Mouse (Mus musculus) liver, adult 2 months (tissue): ENCODE measurements around the gene Gprc5c. TPM values are rescaled to one million over a fixed set of nuclear protein-coding genes. Genes with fewer than 3 reads are reported as not detected.
"Not testable (repeated sequence)": the region's sequence is repeated elsewhere in the genome, so short reads cannot be mapped to it uniquely, and the experiment has no call there.

Source experiments
- DNase-seq: peaks from one replicate; pipeline ENCODE4 v3.0.0-alpha.2; 2011; ENCODE audit warnings: low read depth, low spot score; ENCODE audit errors: extremely low read depth
- H3K27ac ChIP-seq: fragments of 200-500 bp; replicated peaks from 2 replicates; pipeline ENCODE4 v1.5.1; 2012; ENCODE audit warnings: low read depth, mild to moderate bottlenecking, control low read depth, inconsistent platforms, low read length; ENCODE audit not compliant: insufficient read depth
- H3K27me3 ChIP-seq: fragments of 200-500 bp; 2 replicates; pipeline ENCODE4 v1.6.1; 2012; ENCODE audit warnings: mild to moderate bottlenecking, moderate library complexity, low read length, inconsistent platforms; ENCODE audit not compliant: control insufficient read depth, insufficient read depth
- H3K36me3 ChIP-seq: fragments of 200-500 bp; 2 replicates; pipeline ENCODE4 v1.6.1; 2012; ENCODE audit warnings: low read length, inconsistent platforms; ENCODE audit not compliant: control insufficient read depth, insufficient read depth
- H3K4me1 ChIP-seq: fragments of 200-500 bp; 2 replicates; pipeline ENCODE4 v1.6.1; 2011; ENCODE audit warnings: low read length; ENCODE audit not compliant: control insufficient read depth, insufficient read depth
- H3K4me3 ChIP-seq: fragments of 200-500 bp; 2 replicates; pipeline ENCODE4 v1.5.1; 2011; ENCODE audit warnings: low read depth, mild to moderate bottlenecking, control low read depth, low read length, moderate library complexity; ENCODE audit not compliant: insufficient read depth
- H3K79me2 ChIP-seq: fragments of 200-500 bp; 2 replicates; pipeline ENCODE4 v1.6.1; 2012; ENCODE audit warnings: inconsistent platforms, mild to moderate bottlenecking, low read length, moderate library complexity; ENCODE audit not compliant: control insufficient read depth, insufficient read depth
- H3K9ac ChIP-seq: fragments of 200-500 bp; 2 replicates; pipeline ENCODE4 v1.6.1; 2012; ENCODE audit warnings: low read depth, mild to moderate bottlenecking, control low read depth, inconsistent platforms, low read length
- CTCF ChIP-seq: fragments of 200-500 bp; IDR thresholded peaks from 2 replicates; pipeline ENCODE4 v1.5.1; 2011; ENCODE audit warnings: low read depth, low read length, control low read depth
- POLR2A ChIP-seq: fragments of 200-500 bp; IDR thresholded peaks from 2 replicates; pipeline ENCODE4 v1.6.1; 2011; ENCODE audit warnings: low read length, control low read depth; ENCODE audit not compliant: insufficient read depth; ENCODE audit errors: extremely low read depth
- WGBS: fragments of 180-500 bp; shearing (Covaris S2); methylation state at CpG from one replicate; pipeline ENCODE4 v1.1.7; 2018; 5-methylcytosine and 5-hydroxymethylcytosine counted together
- polyA plus RNA-seq: library from polyadenylated mRNA; depleted of rRNA; stranded (reverse); fragments of >200 nt; gene quantifications from 2 replicates; pipeline ENCODE4 v1.2.3, GENCODE M21; 2012; rRNA removed
- total RNA-seq: library from RNA; depleted of rRNA; stranded (reverse); fragments of >200 nt; gene quantifications from 2 replicates; pipeline ENCODE4 v1.2.3, GENCODE M21; 2014; rRNA removed

Gprc5c gene
- total and polyA plus RNA-seq, 2 experiments = 51.4 to 93.9 TPM

DNA sequence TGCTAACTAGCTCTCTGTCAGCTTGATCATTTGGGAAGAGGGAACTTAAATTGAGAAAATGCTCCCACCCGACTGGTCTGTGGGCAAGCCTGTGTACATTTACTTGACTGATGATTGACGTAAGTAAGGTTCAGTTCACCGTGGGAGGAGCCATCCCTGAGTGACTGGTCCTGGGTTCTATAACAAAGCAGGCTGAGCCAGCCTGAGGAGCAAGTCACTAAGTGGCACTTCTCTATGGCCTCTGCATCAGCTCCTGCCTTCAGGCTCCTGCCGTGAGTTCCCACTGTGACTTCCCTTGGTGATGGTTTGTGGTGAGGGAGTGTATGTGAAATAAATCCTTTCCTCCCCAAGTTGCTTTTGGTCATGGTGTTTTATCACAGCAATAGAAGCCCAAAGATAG, 57.1 kb downstream of the Gprc5c start:
- DNase-seq = no peak
- no peak overlapping the region for H3K27ac ChIP-seq
- no peak for TF ChIP-seq POLR2A
- no peak for TF ChIP-seq CTCF

DNA sequence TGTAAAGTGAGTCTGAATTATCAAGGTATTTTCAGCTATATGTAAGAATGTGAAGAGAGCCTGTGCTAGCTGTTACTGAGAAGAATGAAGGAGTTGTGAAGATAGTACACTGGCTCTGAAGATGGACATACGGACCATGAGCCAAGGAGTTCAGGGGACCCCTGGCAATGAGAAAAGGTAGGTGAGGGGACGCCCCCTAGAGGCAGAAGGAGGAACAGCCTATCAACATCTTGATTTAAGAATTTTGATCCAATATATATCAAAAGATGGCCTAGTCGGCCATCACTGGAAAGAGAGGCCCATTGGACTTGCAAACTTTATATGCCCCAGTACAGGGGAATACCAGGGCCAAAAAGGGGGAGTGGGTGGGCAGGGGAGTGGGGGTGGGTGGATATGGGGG, 58.6 kb downstream of the Gprc5c start:
- not testable (repeated sequence) for H3K4me3 ChIP-seq, H3K27me3 ChIP-seq, H3K36me3 ChIP-seq, H3K4me1 ChIP-seq, H3K27ac ChIP-seq, H3K9ac ChIP-seq, H3K79me2 ChIP-seq, DNase-seq
- 39% methylated on average over 3 of the region's 3 CpGs for WGBS
- peak; percentile 25; the same call in 1 of the 2 replicates for TF ChIP-seq CTCF

More for the DNA sequence above, 57.1 kb downstream of the Gprc5c start:
- Histone ChIP-seq H3K36me3 (no peaks in the 10 kb centered on the region), H3K79me2 (no peaks in the 10 kb centered on the region), H3K4me3 (no peak overlapping the region), H3K4me1 (no peaks in the 10 kb centered on the region), H3K27me3 (no peaks in the 10 kb centered on the region), H3K9ac (no peak overlapping the region)
- WGBS = 53% methylated on average over 4 of the region's 4 CpGs

DNA sequence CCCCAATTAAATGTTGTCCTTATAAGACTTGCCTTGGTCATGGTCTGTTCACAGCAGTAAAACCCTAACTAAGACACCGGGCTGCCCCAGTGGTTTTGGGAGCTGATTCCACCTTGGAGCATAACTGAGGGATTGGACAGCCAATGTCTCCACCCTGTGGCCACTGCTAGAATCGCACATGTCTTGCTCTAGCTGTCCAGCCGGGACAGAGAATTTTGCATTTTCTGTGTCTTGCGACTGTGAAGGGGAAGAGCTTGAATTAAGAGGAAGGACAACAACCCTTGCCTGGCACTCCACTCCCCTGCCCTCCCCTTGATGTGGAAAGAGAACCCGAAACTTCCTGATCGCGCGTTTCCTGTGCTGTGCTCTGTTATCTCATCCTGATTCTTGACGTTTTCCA, 61.9 kb downstream of the Gprc5c start:
- no peaks in the 10 kb centered on the region for H3K27me3 ChIP-seq
- H3K9ac ChIP-seq = no peak overlapping the region
- no peaks in the 10 kb centered on the region for H3K4me1 ChIP-seq
- TF ChIP-seq POLR2A (no peak), CTCF (peak; percentile 90)
- peak; percentile 50 for DNase-seq
- H3K79me2 ChIP-seq = no peaks in the 10 kb centered on the region
- WGBS = 8% methylated on average over 9 of the region's 9 CpGs
- H3K4me3 ChIP-seq = no peak overlapping the region
- no peak overlapping the region for H3K27ac ChIP-seq
- no peaks in the 10 kb centered on the region for H3K36me3 ChIP-seq

DNA sequence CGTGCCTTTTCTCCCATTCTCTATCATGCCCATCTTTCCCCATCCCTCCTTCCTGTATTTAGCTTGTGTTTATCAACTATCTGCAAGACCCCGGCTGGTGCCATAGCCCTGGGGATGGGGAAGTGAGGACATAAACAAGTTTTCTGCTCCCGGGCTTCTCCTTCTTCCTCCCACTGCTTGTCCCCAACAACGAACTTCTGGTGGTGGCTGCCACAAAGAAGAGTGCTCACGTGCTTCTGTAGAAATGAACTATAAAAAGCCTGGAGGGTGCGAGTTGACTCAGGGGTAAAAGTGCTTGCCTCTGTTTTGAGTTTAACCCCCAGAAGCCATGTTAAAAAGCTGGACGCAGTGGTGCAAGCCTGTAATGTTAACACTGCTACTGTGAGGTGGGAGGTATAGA, 64.0 kb downstream of the Gprc5c start:
- Histone ChIP-seq H3K9ac (no peak overlapping the region), H3K36me3 (no peaks in the 10 kb centered on the region), H3K27me3 (no peaks in the 10 kb centered on the region), H3K4me3 (no peak overlapping the region), H3K79me2 (no peaks in the 10 kb centered on the region), H3K27ac (no peak overlapping the region), H3K4me1 (no peaks in the 10 kb centered on the region)
- 36% methylated on average over 7 of the region's 7 CpGs for WGBS
- TF ChIP-seq POLR2A = no peak
- TF ChIP-seq CTCF = no peak
- peak; percentile 28 for DNase-seq

DNA sequence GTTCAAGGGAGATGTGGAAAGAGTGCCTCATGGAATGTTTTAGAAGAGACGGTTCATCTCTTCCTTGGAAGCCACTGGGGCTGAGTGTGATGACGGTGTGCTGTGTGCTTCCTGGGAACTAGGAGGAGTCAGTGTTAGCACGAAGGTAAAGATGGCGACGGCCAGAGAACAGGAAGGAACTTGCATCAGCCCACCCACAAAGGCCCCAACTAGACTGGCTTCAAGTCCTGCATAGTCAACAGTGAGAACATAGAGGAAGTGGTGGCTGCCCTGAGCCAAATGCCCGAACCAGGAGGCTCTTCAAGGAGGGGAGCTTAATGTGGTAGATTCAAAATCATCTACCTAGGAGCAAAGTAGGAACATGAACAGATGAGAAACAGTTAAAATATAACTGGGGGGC, 66.2 kb downstream of the Gprc5c start:
- 70% methylated on average over 6 of the region's 6 CpGs for WGBS
- TF ChIP-seq CTCF = no peak
- TF ChIP-seq POLR2A = no peak
- no peak overlapping the region for H3K9ac ChIP-seq
- no peak overlapping the region for H3K27ac ChIP-seq
- H3K4me3 ChIP-seq = no peak overlapping the region
- H3K27me3 ChIP-seq = no peaks in the 10 kb centered on the region
- DNase-seq = no peak
- H3K36me3 ChIP-seq = no peaks in the 10 kb centered on the region
- H3K4me1 ChIP-seq = no peaks in the 10 kb centered on the region
- no peaks in the 10 kb centered on the region for H3K79me2 ChIP-seq

Other genes starting within 250 kb of the Gprc5c start
- 969 and 1,006 TPM in 2 replicates for gene Rpl38, start 182.6 kb upstream of the Gprc5c start, total RNA-seq
- 245 and 258 TPM in 2 replicates for gene Rpl38, start 182.6 kb upstream of the Gprc5c start, polyA plus RNA-seq
- 25.6 and 42.6 TPM in 2 replicates for gene Ttyh2, start 175.7 kb upstream of the Gprc5c start, total RNA-seq
- 65.5 and 66.9 TPM in 2 replicates for gene Ttyh2, start 175.7 kb upstream of the Gprc5c start, polyA plus RNA-seq
- gene Dnaic2, start 123.7 kb upstream of the Gprc5c start, total RNA-seq = not detected in 2 replicates
- 0.13 TPM in 1 of 2 replicates, not detected in the other for gene Dnaic2, start 123.7 kb upstream of the Gprc5c start, polyA plus RNA-seq
- 0.37 and 0.74 TPM in 2 replicates for gene Kif19a, start 85.8 kb upstream of the Gprc5c start, total RNA-seq
- gene Kif19a, start 85.8 kb upstream of the Gprc5c start, polyA plus RNA-seq = 0.24 and 0.26 TPM in 2 replicates
- not detected in 2 replicates for gene Btbd17, start 55.2 kb upstream of the Gprc5c start, total RNA-seq
- not detected in 2 replicates for gene Btbd17, start 55.2 kb upstream of the Gprc5c start, polyA plus RNA-seq
- not detected in 2 replicates for gene Gpr142, start 52.2 kb upstream of the Gprc5c start, total RNA-seq
- gene Gpr142, start 52.2 kb upstream of the Gprc5c start, polyA plus RNA-seq = not detected in 2 replicates
- gene Cd300a, start 38.9 kb downstream of the Gprc5c start, total RNA-seq = 3.0 and 3.6 TPM in 2 replicates
- 0.65 and 1.2 TPM in 2 replicates for gene Cd300a, start 38.9 kb downstream of the Gprc5c start, polyA plus RNA-seq
- 1.0 and 1.2 TPM in 2 replicates for gene Cd300lb, start 83.2 kb downstream of the Gprc5c start, total RNA-seq
- gene Cd300lb, start 83.2 kb downstream of the Gprc5c start, polyA plus RNA-seq = 0.35 and 0.46 TPM in 2 replicates
- 0.20 TPM in 1 of 2 replicates, not detected in the other for gene Cd300c, start 118.0 kb downstream of the Gprc5c start, total RNA-seq
- 0.24 and 0.49 TPM in 2 replicates for gene Cd300c, start 118.0 kb downstream of the Gprc5c start, polyA plus RNA-seq
- gene Cd300ld, start 138.8 kb downstream of the Gprc5c start, total RNA-seq = 6.6 and 7.4 TPM in 2 replicates
- 2.9 and 3.4 TPM in 2 replicates for gene Cd300ld, start 138.8 kb downstream of the Gprc5c start, polyA plus RNA-seq
- 5.6 and 7.9 TPM in 2 replicates for gene Cd300c2, start 150.7 kb downstream of the Gprc5c start, total RNA-seq
- gene Cd300c2, start 150.7 kb downstream of the Gprc5c start, polyA plus RNA-seq = 3.5 and 4.9 TPM in 2 replicates
- gene Cd300ld2, start 165.0 kb downstream of the Gprc5c start, total RNA-seq = not detected in 2 replicates
- not detected in 2 replicates for gene Cd300ld2, start 165.0 kb downstream of the Gprc5c start, polyA plus RNA-seq
- gene Cd300ld4, start 175.9 kb downstream of the Gprc5c start, total RNA-seq = not detected in 2 replicates
- not detected in 2 replicates for gene Cd300ld4, start 175.9 kb downstream of the Gprc5c start, polyA plus RNA-seq
- 0.18 TPM in 1 of 2 replicates, not detected in the other for gene Cd300ld5, start 186.6 kb downstream of the Gprc5c start, total RNA-seq
- 0.14 TPM in 1 of 2 replicates, not detected in the other for gene Cd300ld5, start 186.6 kb downstream of the Gprc5c start, polyA plus RNA-seq
- 3.7 and 4.1 TPM in 2 replicates for gene Cd300ld3, start 197.3 kb downstream of the Gprc5c start, total RNA-seq
- 3.3 and 5.4 TPM in 2 replicates for gene Cd300ld3, start 197.3 kb downstream of the Gprc5c start, polyA plus RNA-seq
- gene Cd300e, start 211.0 kb downstream of the Gprc5c start, total RNA-seq = 1.4 and 1.5 TPM in 2 replicates
- 0.52 and 1.3 TPM in 2 replicates for gene Cd300e, start 211.0 kb downstream of the Gprc5c start, polyA plus RNA-seq
- 0.09 and 0.20 TPM in 2 replicates for gene Rab37, start 240.3 kb downstream of the Gprc5c start, total RNA-seq
- gene Rab37, start 240.3 kb downstream of the Gprc5c start, polyA plus RNA-seq = 0.16 and 0.20 TPM in 2 replicates